Mouse (Mus musculus) olfactory bulb, adult 2 months (tissue): ENCODE results near the gene Rgs9.

ENCODE experiments used
- CTCF ChIP-seq: fragments of 200-500 bp; IDR thresholded peaks from 2 replicates; pipeline ENCODE4 v1.5.1; 2012; ENCODE audit warnings: low read depth, mild to moderate bottlenecking, low read length, moderate library complexity; ENCODE audit not compliant: insufficient read depth
- POLR2A ChIP-seq: fragments of 200-500 bp; IDR thresholded peaks from 2 replicates; pipeline ENCODE4 v1.6.1; 2012; ENCODE audit warnings: mild to moderate bottlenecking, low read depth, low read length, moderate library complexity; ENCODE audit not compliant: insufficient read depth

- TF ChIP-seq POLR2A (no peak), CTCF (no peak)
These were observed 91.2 kb downstream of the Rgs9 start for GRCm38 (mm10) chr11:109206732-109207131.
